Mouse (Mus musculus): Measurements from ENCODE around the gene Plcb3. TPM values are rescaled to one million over a fixed set of nuclear protein-coding genes. Genes with fewer than 3 reads are reported as not detected.

Plcb3 gene
- total and polyA plus RNA-seq, 3 experiments: 9.9 to 21.0 (median 14.1) TPM

- DNase-seq (ENCODE audit: low spot score): no peak
- TF ChIP-seq POLR2AphosphoS5 (IDR thresholded peaks at IDR 0.05; ENCODE audit: insufficient replicate concordance, low read depth, low read length): no peak
- TF ChIP-seq CTCF (IDR thresholded peaks at IDR 0.05; ENCODE audit: low read depth, low read length): no peak
- no peak for TF ChIP-seq TAL1 (conservative IDR thresholded peaks at IDR 0.05; ENCODE audit: low read depth, low read length)
- H3K36me3 ChIP-seq (replicated peaks): peaks cover 80% of the 10 kb centered on the region
Measured at GRCm38 (mm10) chr19:7014481-7015135, 38.3 kb upstream of the Plcb3 start.

GRCm38 (mm10) chr19:7013984-7014383 is 37.7 kb upstream of the Plcb3 start:
- DNase-seq (ENCODE audit: low spot score) (no peak), ATAC-seq (ENCODE audit: extremely low read depth, insufficient number of reproducible peaks, low FRiP score, poor library complexity, severe bottlenecking) (no peak)
- peaks cover 79% of the 10 kb centered on the region for H3K36me3 ChIP-seq (replicated peaks)
- H3K4me3 ChIP-seq (ENCODE audit: low read depth, low read length): no peak overlapping the region
- H3K27me3 ChIP-seq (ENCODE audit: insufficient read depth, low read length): no peaks in the 10 kb centered on the region
- H3K9me3 ChIP-seq (replicated peaks): no peaks in the 10 kb centered on the region
- TF ChIP-seq POLR2AphosphoS5 (IDR thresholded peaks at IDR 0.05; ENCODE audit: insufficient replicate concordance, low read depth, low read length) (no peak), CTCF (IDR thresholded peaks at IDR 0.05; ENCODE audit: low read depth, low read length) (no peak), GATA2 (IDR thresholded peaks at IDR 0.05; ENCODE audit: borderline replicate concordance, low read depth, low read length) (no peak), GATA1 (IDR thresholded peaks at IDR 0.05; ENCODE audit: borderline replicate concordance, low read length) (no peak), TAL1 (conservative IDR thresholded peaks at IDR 0.05; ENCODE audit: low read depth, low read length) (no peak)
- peaks cover 29% of the 10 kb centered on the region for H3K4me1 ChIP-seq (ENCODE audit: insufficient read depth, low read depth, low read length)

More at GRCm38 (mm10) chr19:7014481-7015135, 38.3 kb upstream of the Plcb3 start:
- H3K4me3 ChIP-seq (ENCODE audit: low read depth, low read length): no peak overlapping the region
- no peak for ATAC-seq (ENCODE audit: extremely low read depth, insufficient number of reproducible peaks, low FRiP score, poor library complexity, severe bottlenecking)
- no peaks in the 10 kb centered on the region for H3K27me3 ChIP-seq (ENCODE audit: insufficient read depth, low read length)
- peaks cover 35% of the 10 kb centered on the region for H3K4me1 ChIP-seq (ENCODE audit: insufficient read depth, low read depth, low read length)
- H3K9me3 ChIP-seq (replicated peaks): no peaks in the 10 kb centered on the region

GRCm38 (mm10) chr19:7012426-7012825 is 36.2 kb upstream of the Plcb3 start:
- Histone ChIP-seq H3K4me1 (ENCODE audit: insufficient read depth, low read depth, low read length) (peaks cover 17% of the 10 kb centered on the region), H3K27me3 (ENCODE audit: insufficient read depth, low read length) (no peaks in the 10 kb centered on the region; the same call in 1 of the 2 replicates), H3K4me3 (ENCODE audit: low read depth, low read length) (no peak overlapping the region), H3K9me3 (replicated peaks) (no peaks in the 10 kb centered on the region), H3K36me3 (replicated peaks) (peaks cover 75% of the 10 kb centered on the region)
- DNase-seq (ENCODE audit: low spot score): no peak
- no peak for ATAC-seq (ENCODE audit: extremely low read depth, insufficient number of reproducible peaks, low FRiP score, poor library complexity, severe bottlenecking)
- TF ChIP-seq GATA1 (IDR thresholded peaks at IDR 0.05; ENCODE audit: borderline replicate concordance, low read length) (no peak), TAL1 (conservative IDR thresholded peaks at IDR 0.05; ENCODE audit: low read depth, low read length) (no peak), CTCF (IDR thresholded peaks at IDR 0.05; ENCODE audit: low read depth, low read length) (no peak), GATA2 (IDR thresholded peaks at IDR 0.05; ENCODE audit: borderline replicate concordance, low read depth, low read length) (no peak), POLR2AphosphoS5 (IDR thresholded peaks at IDR 0.05; ENCODE audit: insufficient replicate concordance, low read depth, low read length) (no peak)

GRCm38 (mm10) chr19:7006892-7007593 is 30.8 kb upstream of the Plcb3 start:
- no peak for DNase-seq (ENCODE audit: low spot score)
- TF ChIP-seq GATA1 (IDR thresholded peaks at IDR 0.05; ENCODE audit: borderline replicate concordance, low read length): no peak
- no peak for TF ChIP-seq GATA2 (IDR thresholded peaks at IDR 0.05; ENCODE audit: borderline replicate concordance, low read depth, low read length)
- no peak for TF ChIP-seq TAL1 (conservative IDR thresholded peaks at IDR 0.05; ENCODE audit: low read depth, low read length)
- TF ChIP-seq CTCF (IDR thresholded peaks at IDR 0.05; ENCODE audit: low read depth, low read length): no peak
- no peak for TF ChIP-seq POLR2AphosphoS5 (IDR thresholded peaks at IDR 0.05; ENCODE audit: insufficient replicate concordance, low read depth, low read length)
- no peaks in the 10 kb centered on the region; the same call in 1 of the 2 replicates for H3K27me3 ChIP-seq (ENCODE audit: insufficient read depth, low read length)
- H3K9me3 ChIP-seq (replicated peaks): no peaks in the 10 kb centered on the region
- no peak for ATAC-seq (ENCODE audit: extremely low read depth, insufficient number of reproducible peaks, low FRiP score, poor library complexity, severe bottlenecking)
- H3K4me3 ChIP-seq (ENCODE audit: low read depth, low read length): no peak overlapping the region
- H3K36me3 ChIP-seq (replicated peaks): peaks cover 72% of the 10 kb centered on the region
- peaks cover 3% of the 10 kb centered on the region; the same call in 1 of the 2 replicates for H3K4me1 ChIP-seq (ENCODE audit: insufficient read depth, low read depth, low read length)

- no peak for DNase-seq (ENCODE audit: low spot score)
- H3K4me1 ChIP-seq (ENCODE audit: insufficient read depth, low read depth, low read length): peaks cover 33% of the 10 kb centered on the region
- TF ChIP-seq GATA1 (IDR thresholded peaks at IDR 0.05; ENCODE audit: borderline replicate concordance, low read length) (no peak), CTCF (IDR thresholded peaks at IDR 0.05; ENCODE audit: low read depth, low read length) (no peak), POLR2AphosphoS5 (IDR thresholded peaks at IDR 0.05; ENCODE audit: insufficient replicate concordance, low read depth, low read length) (no peak), GATA2 (IDR thresholded peaks at IDR 0.05; ENCODE audit: borderline replicate concordance, low read depth, low read length) (no peak), TAL1 (conservative IDR thresholded peaks at IDR 0.05; ENCODE audit: low read depth, low read length) (no peak)
Measured at GRCm38 (mm10) chr19:6999360-7000063, 23.2 kb upstream of the Plcb3 start.

More at GRCm38 (mm10) chr19:6999360-7000063, 23.2 kb upstream of the Plcb3 start:
- no peak overlapping the region for H3K4me3 ChIP-seq (ENCODE audit: low read depth, low read length)
- no peak for ATAC-seq (ENCODE audit: extremely low read depth, insufficient number of reproducible peaks, low FRiP score, poor library complexity, severe bottlenecking)
- H3K27me3 ChIP-seq (ENCODE audit: insufficient read depth, low read length): no peaks in the 10 kb centered on the region; the same call in 1 of the 2 replicates
- H3K36me3 ChIP-seq (replicated peaks): peaks cover 76% of the 10 kb centered on the region
- H3K9me3 ChIP-seq (replicated peaks): no peaks in the 10 kb centered on the region
